Mouse (Mus musculus) heart, postnatal 10 days (tissue): Measurements from ENCODE around the gene Pigk. TPM values are rescaled to one million over a fixed set of nuclear protein-coding genes. Genes with fewer than 3 reads are reported as not detected.

Experiments
- DNase-seq, 2 experiments: peaks; one replicate each; pipeline ENCODE4 v3.0.0; 2021
- intact Hi-C: fragments of 180-260 bp; cut with DNase I; formaldehyde crosslinking; loops from one replicate; pipeline ENCODE4 v1.15.1; 2025
- total RNA-seq, 2 experiments: library from RNA; stranded (reverse); gene quantifications; 2 replicates each; pipeline ENCODE4 v1.2.3; 2021

The Pigk gene
- total RNA-seq, 2 experiments from 2014 or later: 30.9 to 31.7 TPM

DNA sequence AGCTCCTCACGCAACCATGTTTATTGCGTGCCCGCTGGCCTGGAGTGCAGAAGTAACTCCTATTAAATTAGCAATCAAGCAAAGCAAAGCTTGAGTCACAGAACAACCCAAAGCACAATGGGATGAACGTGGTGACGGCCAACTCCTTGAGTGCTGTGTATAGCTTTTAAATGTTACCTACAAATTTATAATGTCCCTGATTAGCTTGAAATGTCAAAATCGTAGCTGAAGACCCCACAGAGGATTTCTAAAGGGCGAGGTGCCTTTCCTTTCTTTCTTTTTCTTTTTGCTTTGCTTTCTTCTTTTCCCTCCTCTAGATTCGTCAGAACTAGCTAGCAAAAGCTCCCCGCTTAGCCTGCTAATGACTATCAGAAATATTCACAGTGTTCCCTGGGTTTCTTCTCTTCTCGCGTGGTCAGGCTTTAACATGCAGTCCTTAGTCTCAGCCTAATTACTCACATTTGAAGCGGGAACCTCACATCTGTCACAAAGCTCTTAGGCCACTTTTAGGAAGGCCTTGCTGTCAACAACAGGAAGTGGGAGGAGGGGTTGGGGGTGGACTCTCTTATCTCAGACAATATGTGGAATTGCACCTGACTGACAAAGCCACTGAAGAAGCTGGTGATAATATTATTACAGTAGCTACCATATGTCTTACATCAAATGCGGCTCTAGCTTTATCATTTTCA is 214.5 kb downstream of the Pigk start:
- intact Hi-C loops: no loop called here
- peak in 1 of 2 experiments; percentile 8 for DNase-seq

DNA sequence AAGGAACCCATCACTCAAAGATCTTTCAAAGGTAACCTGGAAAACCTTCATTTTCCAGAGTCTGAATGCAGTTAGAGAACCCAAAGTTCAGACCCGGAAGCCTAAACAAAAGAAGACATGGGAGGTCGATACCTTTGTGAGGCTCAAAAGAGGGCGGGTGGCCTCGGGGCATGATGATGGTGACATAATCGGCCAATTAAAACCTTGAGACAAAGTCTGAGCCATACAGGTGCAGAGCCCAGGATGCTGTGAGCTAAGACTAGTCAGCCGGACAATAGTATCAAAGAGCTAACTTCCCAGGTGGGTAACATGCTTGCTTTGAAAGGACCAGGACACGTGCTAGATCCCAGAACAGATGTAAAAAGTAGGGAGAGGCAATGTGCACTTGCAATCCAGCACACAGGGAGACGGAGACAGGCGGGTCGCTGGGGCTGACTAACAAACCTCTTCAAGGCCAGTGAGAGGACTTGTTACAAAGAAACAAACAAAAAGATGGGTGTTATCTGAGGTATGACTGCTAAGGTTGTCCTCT is 215.4 kb downstream of the Pigk start:
- intact Hi-C loops: no loop called here
- no peak for DNase-seq

DNA sequence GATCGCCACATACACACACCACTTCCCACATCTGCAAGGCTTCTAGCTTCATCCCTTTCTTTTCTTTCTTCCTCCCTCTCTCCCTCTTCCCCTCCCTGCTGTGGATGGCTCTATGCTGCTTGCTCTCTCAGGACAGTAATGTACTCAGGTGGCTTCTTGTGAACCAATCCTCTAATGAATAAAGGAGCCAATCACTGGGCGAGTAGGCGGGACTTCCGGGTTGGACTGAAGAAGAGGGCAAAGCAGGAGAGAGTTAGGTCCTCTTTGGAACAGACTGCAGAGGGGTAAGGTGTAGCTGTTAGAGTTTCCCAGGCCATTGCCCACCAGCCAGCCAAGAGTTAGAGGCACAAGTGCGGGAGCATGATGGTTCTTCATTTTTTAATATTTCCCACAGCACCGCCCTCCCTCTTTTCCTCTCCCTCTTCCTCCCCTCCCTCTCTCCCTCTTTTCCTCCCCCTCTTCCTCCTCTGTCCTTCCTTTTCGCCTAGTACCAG is 215.9 kb downstream of the Pigk start:
- DNase-seq: no peak
- intact Hi-C loops: no loop called here

DNA sequence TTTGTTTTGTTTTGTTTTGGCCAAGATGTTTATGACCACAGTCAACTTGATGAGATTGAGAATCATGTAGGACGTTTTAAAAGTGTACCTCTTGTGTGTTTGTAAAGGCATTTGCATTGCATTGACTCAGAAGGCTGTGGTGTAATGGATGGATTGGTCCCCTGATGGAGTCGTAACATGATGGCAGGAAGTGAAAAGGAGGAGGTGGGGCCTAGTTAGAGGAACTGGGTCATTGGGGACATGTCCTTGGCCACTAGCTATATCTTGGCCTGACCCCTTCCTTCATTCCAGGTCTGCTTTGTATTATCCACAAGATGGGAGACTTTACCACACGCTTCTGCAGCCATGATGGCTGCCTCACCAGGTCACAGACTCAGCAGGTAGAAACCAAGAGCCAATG is 217.5 kb downstream of the Pigk start:
- DNase-seq: no peak
- intact Hi-C loops: no loop called here

DNA sequence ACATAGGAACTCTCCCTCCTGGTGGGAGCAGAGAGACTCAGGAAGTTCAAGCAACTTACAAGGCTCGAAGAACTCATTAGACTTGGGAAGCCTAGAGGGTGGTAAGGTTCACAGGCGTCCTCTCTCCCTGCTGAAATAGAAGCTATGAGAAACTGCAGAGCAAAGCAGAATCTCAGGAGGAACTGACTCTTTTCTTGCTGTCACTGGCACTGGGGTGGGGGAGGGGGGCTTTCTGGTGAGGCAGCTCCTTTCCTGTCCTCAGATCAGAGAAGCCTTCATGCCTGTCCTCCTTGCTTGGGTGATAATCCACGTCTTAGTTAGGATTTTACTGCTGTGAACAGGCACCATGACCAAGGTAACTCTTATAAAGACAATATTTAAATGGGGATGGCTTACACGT is 218.2 kb downstream of the Pigk start:
- intact Hi-C loops: no loop called here
- DNase-seq: no peak

DNA sequence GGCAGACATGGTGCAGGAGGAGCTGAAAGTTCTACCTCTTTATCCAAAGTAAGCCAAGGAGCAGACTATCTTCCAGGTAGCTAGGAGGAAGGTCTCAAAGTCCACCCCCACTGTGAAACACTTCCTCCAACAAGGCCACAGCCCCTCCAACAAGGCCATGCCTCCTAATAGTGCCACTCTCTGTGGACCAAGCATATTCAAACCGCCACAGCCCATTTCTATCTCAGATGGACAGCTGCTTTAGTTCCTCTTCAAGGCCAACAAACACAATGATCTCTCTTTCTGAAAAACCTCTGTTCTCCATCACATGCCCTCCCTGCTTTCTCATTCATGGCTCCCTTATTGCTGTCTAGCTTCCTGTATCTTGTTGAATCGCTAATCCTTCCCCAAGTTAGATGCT is 218.6 kb downstream of the Pigk start:
- intact Hi-C loops: no loop called here
- DNase-seq: no peak

DNA sequence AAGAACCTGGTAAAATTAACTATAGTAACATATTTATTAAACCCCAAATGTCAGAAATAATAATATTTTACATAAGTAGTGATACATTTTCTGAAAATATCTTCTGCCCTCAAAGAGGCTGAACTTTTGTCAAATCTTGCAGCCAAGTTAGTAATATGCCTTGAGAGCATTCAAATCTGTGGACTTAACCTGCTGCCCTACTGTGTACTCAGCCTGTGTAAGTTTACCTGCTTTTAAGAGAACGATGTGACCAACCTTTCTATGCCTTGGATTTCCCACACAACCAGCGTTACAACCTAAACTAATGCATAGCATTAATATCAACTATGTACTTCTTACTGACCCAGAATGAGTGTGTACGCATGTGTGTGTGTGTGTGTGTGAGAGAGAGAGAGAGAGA is 219.8 kb downstream of the Pigk start:
- DNase-seq: no peak
- intact Hi-C loops: no loop called here

DNA sequence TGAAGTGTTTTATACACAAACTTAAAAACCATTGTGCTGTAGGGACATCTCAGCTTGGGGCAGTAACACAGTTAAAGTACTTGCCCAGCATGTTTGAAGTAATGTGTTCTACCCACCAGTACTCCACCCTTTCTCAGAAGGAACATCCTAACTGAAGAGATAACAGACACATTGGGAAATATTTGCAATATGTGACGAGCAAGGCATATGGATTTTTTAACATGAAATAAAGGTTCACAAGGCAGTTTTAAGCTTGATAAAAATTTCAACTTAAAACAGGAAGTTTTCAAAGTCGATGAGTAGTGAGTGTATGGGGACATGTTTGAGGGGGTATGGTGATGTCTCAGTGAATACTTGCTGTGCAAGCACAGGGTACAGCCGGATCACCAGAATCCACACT is 222.4 kb downstream of the Pigk start:
- DNase-seq: no peak
- intact Hi-C loops: no loop called here

DNA sequence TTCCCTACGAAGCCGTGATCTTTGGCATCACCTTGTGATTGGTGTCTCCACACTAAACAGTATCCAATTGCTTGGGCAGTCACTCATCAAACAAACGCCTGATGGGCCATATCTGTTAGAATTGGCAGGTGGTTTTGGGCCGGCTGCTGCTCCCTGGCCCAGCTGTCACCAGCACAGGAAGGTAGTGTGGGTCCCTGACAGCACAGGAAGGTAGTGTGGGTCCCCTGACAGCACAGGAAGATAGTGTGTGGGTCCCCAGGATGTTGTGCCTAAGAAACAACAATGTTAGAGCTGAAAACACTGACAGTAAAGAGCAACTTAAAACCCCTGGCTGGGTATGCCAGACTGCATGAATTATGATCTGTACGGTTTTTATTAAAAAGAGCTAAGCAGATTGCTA is 227.8 kb downstream of the Pigk start:
- intact Hi-C loops: no loop called here
- no peak for DNase-seq

DNA sequence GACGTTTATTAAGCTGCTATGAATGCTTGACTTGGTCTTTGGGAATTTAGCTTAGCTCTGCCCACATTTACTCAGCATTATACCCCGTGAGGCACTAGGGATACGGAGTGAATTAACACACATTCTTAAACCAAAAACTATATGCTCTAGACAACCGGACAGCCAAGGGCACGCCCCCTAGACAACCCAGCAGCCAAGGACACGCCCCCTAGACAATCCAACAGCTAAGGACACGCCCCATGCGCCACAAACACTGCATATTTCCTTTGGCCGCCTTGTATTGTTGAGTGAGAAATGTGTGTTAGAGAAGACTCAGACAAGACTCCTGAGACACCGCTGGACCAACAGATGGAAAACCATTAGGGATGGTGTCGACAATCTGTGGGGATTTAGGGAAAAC is 229.1 kb downstream of the Pigk start:
- DNase-seq: peak; percentile 32 to 41
- intact Hi-C loops: no loop called here

DNA sequence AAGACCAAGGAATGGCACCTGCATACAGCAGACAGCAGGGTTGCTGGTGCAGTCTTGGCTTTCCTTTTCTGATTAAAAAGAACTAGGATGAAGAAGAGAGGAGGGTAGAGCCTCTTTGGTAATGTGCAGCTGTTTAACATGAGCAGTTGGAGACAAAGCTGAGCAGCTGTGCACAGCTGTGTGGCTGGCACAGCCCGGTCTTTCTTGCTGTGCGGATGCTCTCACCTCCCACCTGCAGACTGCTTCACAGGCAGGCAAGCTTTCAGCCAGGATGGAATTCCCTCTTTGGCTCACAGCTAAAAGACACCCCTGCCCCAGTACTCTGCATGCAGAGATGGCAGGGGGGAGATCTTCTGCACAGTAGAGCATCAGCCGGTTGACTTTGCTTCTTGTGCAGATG is 230.9 kb downstream of the Pigk start:
- DNase-seq: peak; percentile 32 to 44

DNA sequence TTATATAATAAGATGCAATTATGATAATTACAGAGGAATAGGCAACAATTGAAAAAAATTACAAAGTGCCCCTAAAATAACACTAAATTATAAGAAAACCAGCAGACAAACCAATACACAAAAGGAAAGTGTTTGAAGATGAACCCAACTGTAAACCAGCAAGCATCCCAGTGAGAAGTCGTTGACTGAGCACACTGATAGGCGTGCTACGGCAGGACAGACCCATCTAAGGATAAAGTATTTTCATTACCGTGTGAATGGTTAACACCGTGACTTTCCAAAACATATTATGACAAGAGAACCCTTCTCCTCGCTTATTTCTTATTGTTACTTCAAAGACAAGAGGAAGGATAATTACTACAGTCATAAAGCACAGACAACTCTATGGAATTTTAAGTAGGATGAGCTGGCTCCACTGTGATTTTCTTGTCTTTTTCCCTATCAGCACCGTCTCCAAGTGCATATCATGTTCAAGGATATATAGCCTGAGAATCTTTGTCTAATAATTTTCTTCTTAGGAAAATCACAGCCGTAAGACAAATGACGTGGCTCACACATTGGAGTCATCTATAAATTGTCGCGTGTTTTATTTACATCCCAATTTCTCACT is 233.2 kb downstream of the Pigk start:
- no peak for DNase-seq
- intact Hi-C loops: no loop called here

More for the DNA sequence above, 230.9 kb downstream of the Pigk start:
- intact Hi-C loops: no loop called here

DNA sequence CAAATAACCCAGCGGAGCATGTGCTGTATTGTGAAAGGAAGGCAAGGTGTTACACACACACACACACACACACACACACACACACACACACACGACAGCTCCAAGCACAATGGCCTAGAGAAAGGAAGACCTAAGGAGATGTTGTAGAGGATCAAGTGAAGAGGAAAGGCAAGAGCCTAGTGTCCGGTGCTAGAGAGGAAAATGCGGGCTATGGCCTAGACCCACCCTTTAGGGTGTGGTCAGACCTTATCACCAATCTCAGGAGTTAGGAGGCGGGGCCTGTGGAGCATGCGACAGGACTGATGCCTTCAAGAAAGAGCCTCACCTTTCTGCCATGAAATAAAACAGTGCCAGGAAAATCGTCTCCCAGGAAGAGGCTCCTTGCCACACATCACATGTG is 234.7 kb downstream of the Pigk start:
- intact Hi-C loops: no loop called here
- DNase-seq: no peak

DNA sequence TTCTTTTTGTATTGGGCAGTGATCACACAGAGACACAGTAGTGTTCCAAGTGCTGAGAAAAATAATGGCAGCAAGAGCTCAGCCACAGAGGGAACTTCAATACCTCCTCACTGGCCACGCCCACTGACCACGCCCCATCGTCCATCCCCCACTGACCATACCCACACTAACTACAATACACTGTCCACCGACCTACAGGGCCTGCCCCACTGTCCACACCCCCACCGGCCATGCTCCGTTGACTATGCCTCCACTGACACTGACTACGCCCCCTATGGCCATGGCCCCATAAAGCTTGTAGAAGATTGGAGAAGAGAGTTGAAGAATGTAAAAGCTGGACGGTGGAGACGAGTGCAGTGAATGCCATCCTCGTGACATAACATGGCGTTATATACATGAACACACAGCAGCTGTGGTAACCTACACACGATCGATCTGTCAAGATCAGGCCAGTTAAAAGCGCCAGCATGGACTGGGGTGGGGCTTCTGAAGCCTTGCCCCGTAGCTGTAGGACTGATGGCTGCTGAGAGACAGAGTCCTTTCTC is 235.4 kb downstream of the Pigk start:
- intact Hi-C loops: no loop called here
- DNase-seq: no peak

DNA sequence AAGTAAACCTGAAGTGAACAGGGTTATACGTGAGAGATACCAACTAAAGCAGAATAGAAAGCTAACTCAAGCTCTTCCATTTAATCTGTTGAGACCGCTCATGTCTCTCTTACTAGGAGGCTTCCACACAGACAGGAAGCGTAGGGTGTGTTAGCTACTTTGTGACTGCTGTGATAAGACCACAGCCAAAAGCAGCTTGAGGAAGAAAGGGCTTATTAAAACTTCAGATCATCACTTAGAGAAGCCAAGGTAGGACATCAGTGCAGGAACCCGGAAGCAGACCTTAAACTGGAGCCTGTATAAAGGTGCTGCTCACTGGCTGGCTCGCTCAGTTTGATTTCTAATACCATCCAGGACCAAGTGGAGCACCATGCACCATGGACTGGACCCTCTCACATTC is 236.4 kb downstream of the Pigk start:
- intact Hi-C loops: no loop called here
- DNase-seq: no peak

DNA sequence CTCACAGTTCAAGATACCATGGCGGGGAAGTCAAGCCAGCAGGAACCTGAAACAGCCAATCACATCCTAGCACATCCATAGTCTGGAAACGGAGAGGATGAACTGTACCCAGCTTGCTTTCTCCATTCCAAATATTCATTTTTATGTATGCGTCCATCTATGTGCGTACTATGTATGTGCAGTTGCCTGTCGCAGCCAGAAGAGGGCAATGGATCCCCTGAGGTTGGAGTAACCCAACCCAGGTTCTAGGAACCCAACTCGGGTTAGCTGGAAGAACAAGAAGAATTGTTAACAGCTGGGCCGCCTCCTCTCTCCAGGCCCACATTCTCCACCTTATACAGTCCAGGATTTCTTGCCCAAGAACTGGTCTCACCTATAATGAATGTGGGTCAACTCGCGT is 237.0 kb downstream of the Pigk start:
- intact Hi-C loops: no loop called here
- no peak for DNase-seq

DNA sequence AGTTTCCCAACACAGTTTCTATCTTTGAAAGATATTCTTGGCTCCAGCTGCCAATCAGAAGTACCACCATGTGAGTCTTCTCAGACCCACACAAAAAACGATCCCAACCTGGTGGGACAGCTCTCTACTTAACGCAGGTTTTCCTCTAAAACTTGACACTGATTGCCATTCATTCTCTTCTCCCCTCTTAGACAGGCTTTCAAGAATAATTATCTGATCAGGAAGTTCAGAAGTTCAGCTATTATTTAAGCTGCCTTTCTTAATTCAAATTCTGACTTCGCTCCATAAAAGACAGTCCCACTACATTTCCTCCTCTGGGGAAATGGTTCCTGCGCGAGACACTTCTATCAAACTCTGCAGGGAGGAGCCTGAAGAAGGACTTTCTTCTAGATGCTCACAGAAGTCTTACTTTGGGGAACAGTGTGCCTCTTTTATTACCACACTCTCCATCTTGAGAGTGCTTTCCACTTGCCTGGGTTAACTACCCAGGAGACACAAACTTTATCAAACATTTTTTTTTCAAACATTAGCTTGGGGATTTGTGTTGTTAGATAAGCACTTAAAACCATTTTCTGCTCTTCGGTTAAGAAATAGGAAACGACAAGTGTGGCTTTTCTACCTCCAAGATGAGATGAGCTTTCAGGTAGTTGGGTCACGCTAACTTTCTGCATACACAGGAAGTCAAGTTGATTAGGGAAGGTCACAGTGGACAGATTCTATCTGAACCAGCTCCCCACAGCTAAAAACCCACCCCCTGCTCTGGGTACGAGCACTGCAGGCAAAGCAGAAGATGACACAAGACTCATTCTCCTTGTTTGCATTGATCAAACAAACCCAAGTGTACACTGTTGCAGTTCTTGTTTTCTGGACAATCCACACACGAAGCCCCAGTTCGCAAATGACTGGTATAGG is 238.0 kb downstream of the Pigk start:
- intact Hi-C loops: no loop called here
- DNase-seq: no peak

DNA sequence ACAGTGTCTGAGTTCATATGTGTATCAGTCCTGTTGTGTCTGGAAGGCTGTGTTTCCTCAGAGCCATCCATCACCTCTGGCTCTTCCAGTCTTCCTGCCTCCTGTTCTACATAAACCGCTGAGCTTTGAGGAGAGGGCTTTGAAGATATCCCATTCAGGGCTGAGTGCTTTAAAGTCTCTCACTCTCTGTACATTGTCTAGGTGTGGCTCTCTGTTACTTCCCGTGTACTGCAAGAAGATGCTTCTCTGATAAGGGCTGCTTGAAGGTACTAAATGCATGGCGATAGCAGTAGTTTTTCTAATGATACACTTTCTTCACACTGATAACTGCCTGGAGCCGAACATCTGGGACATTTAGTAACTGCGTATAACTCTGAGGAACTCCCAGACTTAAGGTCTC is 242.1 kb downstream of the Pigk start:
- no peak for DNase-seq
- intact Hi-C loops: no loop called here

DNA sequence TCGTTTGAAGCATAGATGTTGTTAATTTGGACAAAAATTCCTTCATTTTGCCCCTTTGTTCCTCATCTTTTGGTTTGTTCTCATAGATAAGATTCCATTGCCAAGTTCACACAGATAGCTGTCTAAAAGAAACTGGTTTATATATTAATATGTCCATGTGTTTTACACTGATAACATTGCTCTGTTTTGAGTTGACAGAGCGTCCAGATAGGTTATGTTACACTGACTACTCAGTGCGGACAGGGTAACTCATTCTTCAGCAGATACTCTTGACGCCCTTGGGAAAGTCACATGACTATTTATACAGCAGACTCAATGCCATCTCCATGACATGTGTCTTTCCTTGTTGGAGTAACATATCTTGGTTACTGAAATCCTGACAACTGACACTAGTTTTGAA is 242.9 kb downstream of the Pigk start:
- intact Hi-C loops: no loop called here
- DNase-seq: no peak

DNA sequence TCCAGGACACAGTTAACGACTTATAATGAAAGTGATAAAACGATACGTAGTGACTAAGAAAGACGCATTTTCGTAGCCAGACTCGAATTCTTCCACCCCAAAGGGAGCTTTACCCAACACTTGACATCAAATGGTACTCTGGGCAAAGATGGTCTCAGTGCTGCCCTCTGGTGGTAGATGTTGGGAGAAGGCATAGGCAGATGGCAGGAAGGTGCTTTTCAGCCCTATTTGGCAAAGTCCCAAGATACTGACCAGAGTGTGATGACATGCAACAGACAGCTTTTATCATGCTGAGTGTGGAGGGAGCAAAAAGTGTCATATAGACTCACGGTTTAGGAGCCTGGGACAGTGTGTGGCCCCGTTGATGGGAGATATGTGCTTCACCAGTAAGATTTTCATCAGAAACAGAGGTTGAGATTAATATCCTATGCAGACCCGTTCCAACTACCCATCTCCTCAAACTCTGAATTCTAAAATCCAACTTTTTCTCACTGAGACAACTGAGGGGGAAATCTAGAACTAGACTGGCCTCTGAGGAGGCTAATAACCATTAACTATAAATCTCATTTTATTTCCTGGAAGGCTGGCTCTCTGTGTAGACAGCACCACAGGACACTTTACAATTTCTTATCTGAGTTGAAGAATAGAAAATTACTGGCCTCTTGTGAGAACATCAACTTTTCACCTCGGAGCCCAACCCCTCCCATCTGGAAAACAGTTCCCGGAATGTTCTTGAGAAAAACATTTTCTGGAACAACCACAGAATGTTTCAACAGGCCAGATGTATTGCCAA is 244.7 kb downstream of the Pigk start:
- peak; percentile 42 to 66 for DNase-seq
- intact Hi-C loops: loop anchor here (2.0 kb wide), 1 partner anchor 174 kb away; no protein-coding TSS in a partner anchor
